ENCODE assay signal across 8 mouse cellular contexts in the genomic region with DNA sequence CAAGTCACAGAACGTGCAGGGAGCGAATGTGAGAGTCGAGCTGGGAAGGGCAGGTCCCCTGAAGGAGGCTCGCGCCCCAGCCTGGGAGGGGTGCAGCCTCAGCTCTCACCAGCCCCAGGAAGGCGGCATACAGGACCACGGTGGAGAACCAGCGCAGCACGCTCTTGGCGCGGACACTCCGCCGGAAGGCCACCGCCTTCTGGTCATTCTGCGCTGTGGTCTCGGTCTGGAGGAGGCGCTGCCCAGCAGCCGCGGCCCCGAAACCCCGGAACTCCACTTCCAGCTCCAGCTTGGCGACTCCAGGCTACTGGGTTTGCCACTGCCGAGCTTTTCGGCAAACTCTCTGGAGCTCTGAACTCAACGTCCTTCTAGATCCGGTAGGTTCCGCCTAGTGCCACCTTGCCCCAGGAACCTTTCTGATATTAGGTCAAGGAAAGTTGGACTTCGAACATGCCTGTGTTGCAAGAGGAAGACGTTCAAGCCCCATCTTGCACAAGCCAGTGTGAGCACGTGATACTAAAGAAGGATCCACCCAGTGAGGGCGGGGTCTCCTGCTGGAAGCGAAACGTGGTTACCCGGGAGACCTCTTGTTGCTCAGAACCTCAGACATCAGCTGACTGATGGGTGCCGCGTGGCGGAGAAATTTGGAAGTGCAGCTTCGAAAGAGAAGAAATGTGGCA. TPM values are rescaled to one million over a fixed set of nuclear protein-coding genes. Genes with fewer than 3 reads are reported as not detected.
DNase-seq lines count a peak whose midpoint lies in the region; ATAC-seq and TF ChIP-seq lines count a peak whose summit lies in the region.

A gene (minus strand): TSS at position 393 of the 680 bp plus-strand sequence.

- ATAC-seq in G1E (ENCODE audit: extremely low read depth, insufficient number of reproducible peaks, low FRiP score, poor library complexity, severe bottlenecking) = peak; percentile 45; the same call in 1 of the 2 replicates
- ATAC-seq in forebrain, embryonic 16.5 days = peak; percentile 99
- peak; percentile 99 for ATAC-seq in lung, embryonic 14.5 days (ENCODE audit: insufficient read depth)

- peak; percentile 57 for DNase-seq in G1E (ENCODE audit: low spot score)
- peak; percentile 83 to 90 for DNase-seq in cerebellum, adult 18-20 months
- peak; percentile 90 to 93 for DNase-seq in heart, postnatal 36 days
- DNase-seq in layer of hippocampus, adult 2 months (ENCODE audit: low spot score in 2 of 2) = peak; percentile 88 to 93
- DNase-seq in lung, embryonic 14.5 days = peak; percentile 98
- DNase-seq in thymus, adult 2 months = peak; percentile 96

- H3K9me3 ChIP-seq in G1E (replicated peaks) = no peaks in the 10 kb centered on the region
- H3K9me3 ChIP-seq in forebrain, embryonic 16.5 days (ENCODE audit: control insufficient read depth, low read length) = no peaks in the 10 kb centered on the region
- no peaks in the 10 kb centered on the region for H3K9me3 ChIP-seq in lung, embryonic 14.5 days (ENCODE audit: low read depth, low read length)

- TF ChIP-seq POLR2A in olfactory bulb, adult 2 months (IDR thresholded peaks at IDR 0.05; ENCODE audit: insufficient read depth, low read depth, low read length) = no peak
- TF ChIP-seq POLR2A in thymus, adult 2 months (IDR thresholded peaks at IDR 0.05; ENCODE audit: control insufficient read depth, extremely low read depth, insufficient read depth, low read length, poor library complexity) = peak; percentile 53

- peak within 1 kb of the TSS; percentile 99 for H3K4me2 ChIP-seq in forebrain, embryonic 16.5 days (ENCODE audit: low read length)
- peak within 1 kb of the TSS; percentile 94 for H3K4me2 ChIP-seq in lung, embryonic 14.5 days

- H3K9ac ChIP-seq in forebrain, embryonic 16.5 days (replicated peaks; ENCODE audit: low read depth, low read length) = peak within 1 kb of the TSS; percentile 51
- H3K9ac ChIP-seq in lung, embryonic 14.5 days = peak within 1 kb of the TSS; percentile 54

- peak within 1 kb of the TSS; percentile 69 for H3K4me3 ChIP-seq in G1E (ENCODE audit: low read depth, low read length)
- H3K4me3 ChIP-seq in forebrain, embryonic 16.5 days (replicated peaks; ENCODE audit: low read length) = peak within 1 kb of the TSS; percentile 63
- H3K4me3 ChIP-seq in layer of hippocampus, adult 2 months = peak within 1 kb of the TSS; percentile 88
- H3K4me3 ChIP-seq in lung, embryonic 14.5 days (ENCODE audit: low read depth, low read length) = peak within 1 kb of the TSS; percentile 52
- peak within 1 kb of the TSS; percentile 57 for H3K4me3 ChIP-seq in olfactory bulb, adult 2 months (ENCODE audit: insufficient read depth, low read depth, low read length)
- H3K4me3 ChIP-seq in thymus, adult 2 months (ENCODE audit: control insufficient read depth, insufficient read depth, low read length) = peak within 1 kb of the TSS; percentile 45

- H3K27ac ChIP-seq in forebrain, embryonic 16.5 days (ENCODE audit: low read length) = no peak within 1 kb of the TSS; the same call in 1 of the 2 replicates
- peak within 1 kb of the TSS; percentile 79 for H3K27ac ChIP-seq in layer of hippocampus, adult 2 months
- H3K27ac ChIP-seq in lung, embryonic 14.5 days (ENCODE audit: low read depth) = peak within 1 kb of the TSS; percentile 36; the same call in 1 of the 2 replicates
- no peak within 1 kb of the TSS for H3K27ac ChIP-seq in olfactory bulb, adult 2 months (ENCODE audit: insufficient read depth, low read depth, low read length)
- no peak within 1 kb of the TSS for H3K27ac ChIP-seq in thymus, adult 2 months (ENCODE audit: control insufficient read depth, insufficient read depth, low read length)

- no peak for TF ChIP-seq CTCF in G1E (IDR thresholded peaks at IDR 0.05; ENCODE audit: low read depth, low read length)
- peak; percentile 90 for TF ChIP-seq CTCF in layer of hippocampus, adult 2 months (conservative IDR thresholded peaks at IDR 0.05)
- peak; percentile 92 for TF ChIP-seq CTCF in lung, embryonic 14.5 days (IDR thresholded peaks at IDR 0.05; ENCODE audit: low read depth)
- peak; percentile 42; the same call in 1 of the 2 replicates for TF ChIP-seq CTCF in olfactory bulb, adult 2 months (IDR thresholded peaks at IDR 0.05; ENCODE audit: insufficient read depth, low read depth, low read length)
- TF ChIP-seq CTCF in thymus, adult 2 months (IDR thresholded peaks at IDR 0.05; ENCODE audit: borderline replicate concordance, control insufficient read depth, extremely low read depth, insufficient read depth, low read length, poor library complexity) = peak; percentile 68; the same call in 1 of the 2 replicates

- under 1% methylated on average over 36 of the region's 38 CpGs for WGBS in forebrain, embryonic 16.5 days
- 2% methylated on average over 38 of the region's 38 CpGs for WGBS in lung, embryonic 14.5 days
- WGBS in olfactory bulb, adult 2 months = under 1% methylated on average over 38 of the region's 38 CpGs
- WGBS in thymus, adult 2 months = 1% methylated on average over 38 of the region's 38 CpGs

- no peaks in the 10 kb centered on the region for H3K36me3 ChIP-seq in G1E (replicated peaks)
- no peaks in the 10 kb centered on the region for H3K36me3 ChIP-seq in forebrain, embryonic 16.5 days (ENCODE audit: control insufficient read depth, insufficient read depth)
- H3K36me3 ChIP-seq in lung, embryonic 14.5 days (ENCODE audit: insufficient read depth) = no peaks in the 10 kb centered on the region
- no peaks in the 10 kb centered on the region for H3K36me3 ChIP-seq in thymus, adult 2 months (ENCODE audit: control insufficient read depth, insufficient read depth, low read length)

- H3K4me1 ChIP-seq in G1E (ENCODE audit: insufficient read depth, low read depth, low read length) = peaks cover 21% of the 10 kb centered on the region
- H3K4me1 ChIP-seq in forebrain, embryonic 16.5 days (replicated peaks; ENCODE audit: control insufficient read depth, insufficient read depth, low read length) = peaks cover 4% of the 10 kb centered on the region
- no peaks in the 10 kb centered on the region for H3K4me1 ChIP-seq in lung, embryonic 14.5 days (ENCODE audit: insufficient read depth)
- peaks cover 5% of the 10 kb centered on the region for H3K4me1 ChIP-seq in olfactory bulb, adult 2 months (ENCODE audit: control insufficient read depth, insufficient read depth, low read length)
- peaks cover 6% of the 10 kb centered on the region; the same call in 1 of the 2 replicates for H3K4me1 ChIP-seq in thymus, adult 2 months (replicated peaks; ENCODE audit: control insufficient read depth, insufficient read depth, low read length)

- peaks cover 9% of the 10 kb centered on the region for H3K27me3 ChIP-seq in G1E (ENCODE audit: insufficient read depth, low read length)
- H3K27me3 ChIP-seq in forebrain, embryonic 16.5 days (replicated peaks; ENCODE audit: control insufficient read depth, insufficient read depth, low read length) = no peaks in the 10 kb centered on the region
- no peaks in the 10 kb centered on the region for H3K27me3 ChIP-seq in lung, embryonic 14.5 days (ENCODE audit: insufficient read depth, low read length)
- no peaks in the 10 kb centered on the region for H3K27me3 ChIP-seq in thymus, adult 2 months (ENCODE audit: control insufficient read depth, insufficient read depth, low read length)

- intact Hi-C loops in heart, postnatal 36 days (cut with DNase I) = loop anchor here (2.0 to 5.0 kb wide), 4 partner anchors 61 to 789 kb away; a partner anchor contains a TSS

RNA-seq across cellular contexts. Expression of the gene that starts here (rescaled TPM):
- total RNA-seq in G1E (2014; fragmentation: Nextera tagmentation) = not detected in 2 replicates
- total RNA-seq in G1E (2017) = 0.12 and 0.16 TPM in 2 replicates
- polyA plus RNA-seq in G1E (2012) = not detected in 2 replicates
- not detected in 2 replicates for polyA plus RNA-seq in forebrain, embryonic 16.5 days (2015; fragmentation: Nextera tagmentation; extraction: Ambion mirVana)
- 1 to 10 TPM; 5.3 to 6.7 TPM for total RNA-seq in heart, postnatal 36 days (2021)
- total RNA-seq in layer of hippocampus, adult 2 months (2021) = under 1 TPM; 0.20 to 0.27 TPM
- polyA plus RNA-seq in lung, embryonic 14.5 days (2014; fragmentation: Nextera tagmentation; extraction: Ambion mirVana) = 0.13 and 0.34 TPM in 2 replicates
- not detected in 2 replicates for polyA plus RNA-seq in olfactory bulb, adult 2 months (2012; ENCODE audit: insufficient read depth, insufficient read length, low replicate concordance, missing spikeins)
- polyA plus RNA-seq in thymus, adult 2 months (2012; rRNA removed) = 0.82 and 1.2 TPM in 2 replicates

Comparison
In these comparisons a context has a peak if more than half of its experiments do, and no peak if none do; other contexts are left out.
1. RNA of the gene that starts here (total RNA-seq): 5.3 to 6.7 TPM in heart, postnatal 36 days; 0.20 to 0.27 TPM in layer of hippocampus, adult 2 months and 0.12 to 0.16 TPM in G1E; every median in the first group is over 4 times any median in the second.
2. Peak in DNase-seq, ATAC-seq and H3K4me3 ChIP-seq in G1E; RNA of the gene not detected or under 1 TPM.
3. Peak in ATAC-seq, H3K4me3 ChIP-seq, H3K9ac ChIP-seq and H3K4me2 ChIP-seq in forebrain, embryonic 16.5 days; RNA of the gene not detected or under 1 TPM.
4. Peak in DNase-seq, H3K4me3 ChIP-seq and H3K27ac ChIP-seq in layer of hippocampus, adult 2 months; RNA of the gene not detected or under 1 TPM.
5. Peak in DNase-seq, ATAC-seq, H3K4me3 ChIP-seq, H3K27ac ChIP-seq, H3K9ac ChIP-seq and H3K4me2 ChIP-seq in lung, embryonic 14.5 days; RNA of the gene not detected or under 1 TPM.
6. ATAC-seq: peak in every context shown above with its lines; median percentile 99 in forebrain, embryonic 16.5 days; 99 in lung, embryonic 14.5 days; 45 in G1E.
7. Peak in every context shown above with its lines, with median percentiles within 50 percentile points of each other: DNase-seq and H3K4me3 ChIP-seq.